In genomic region chr9:116083726-116084323, GRCm38 (mm10) we compare ENCODE assay signal across 16 mouse cellular contexts.
A peak's percentile ranks its signal among the peaks of the same experiment; 100 is the strongest.
DNase-seq lines count a peak whose midpoint lies in the region; ATAC-seq and TF ChIP-seq lines count a peak whose summit lies in the region.
"Had no signal": no experiment of that assay in that cellular context is flagged by ENCODE, and none has a peak within 500 bp of the region (broad histone marks: within the 10 kb centered on the region; RNA-seq: fewer than 3 reads in every experiment).

No protein-coding gene starts in this region.

- no peak for TF ChIP-seq POLR2A in kidney, adult 2 months (IDR thresholded peaks at IDR 0.05; ENCODE audit: low read depth, low read length)

- peaks cover 7% of the 10 kb centered on the region; the same call in 1 of the 2 replicates for H3K4me1 ChIP-seq in kidney, adult 2 months (ENCODE audit: control insufficient read depth, insufficient read depth, low read length)
- H3K4me1 ChIP-seq: heart, embryonic 12.5 days; hindbrain, embryonic 12.5 days; limb, embryonic 15.5 days; midbrain, embryonic 13.5 days; neural tube, embryonic 12.5 days had no signal

- ATAC-seq in activated CD4-positive, CD25-positive, alpha-beta regulatory T cell, adult 4 months, result peak; percentile 43
- ATAC-seq: midbrain, embryonic 13.5 days had no signal

- H3K27me3 ChIP-seq in kidney, adult 2 months (replicated peaks; ENCODE audit: control insufficient read depth, insufficient read depth, low read length), result no peaks in the 10 kb centered on the region
- H3K27me3 ChIP-seq: heart, embryonic 12.5 days; hindbrain, embryonic 12.5 days; limb, embryonic 15.5 days; midbrain, embryonic 13.5 days; neural tube, embryonic 12.5 days had no signal

- DNase-seq in kidney, adult 2 months, result peak; percentile 68
- no peak for DNase-seq in kidney, postnatal 10 days
- DNase-seq in A20 (ENCODE audit: low read depth, low spot score), result peak; percentile 24
- peak; percentile 31 to 39 for DNase-seq in lung, postnatal 4 days
- no peak for DNase-seq in left cerebral cortex, adult 8-10 months (ENCODE audit: low spot score in 2 of 2)
- no peak for DNase-seq in heart, postnatal 4 days
- DNase-seq: cerebellum, postnatal 36 days; retina, postnatal 1 day; thymus, postnatal 36 days had no signal

- WGBS in kidney, adult 2 months, result 43% methylated on average over 8 of the region's 8 CpGs

- no peak for TF ChIP-seq CTCF in kidney, adult 2 months (conservative IDR thresholded peaks at IDR 0.05; ENCODE audit: insufficient read depth, insufficient read length, low read depth, low read length)

- no peaks in the 10 kb centered on the region for H3K36me3 ChIP-seq in kidney, adult 2 months (ENCODE audit: control insufficient read depth, insufficient read depth, low read length)
- H3K36me3 ChIP-seq: hindbrain, embryonic 12.5 days; midbrain, embryonic 13.5 days; neural tube, embryonic 12.5 days had no signal

- no peak overlapping the region for H3K4me3 ChIP-seq in kidney, adult 2 months (ENCODE audit: insufficient read depth, low read depth, low read length)
- H3K4me3 ChIP-seq: heart, embryonic 12.5 days; hindbrain, embryonic 12.5 days; limb, embryonic 15.5 days; midbrain, embryonic 13.5 days; neural tube, embryonic 12.5 days had no signal

- H3K27ac ChIP-seq in kidney, adult 2 months (ENCODE audit: insufficient read depth, low read depth, low read length), result no peak overlapping the region; the same call in 1 of the 2 replicates
- H3K27ac ChIP-seq: hindbrain, embryonic 12.5 days; kidney, postnatal 0 days; limb, embryonic 15.5 days; midbrain, embryonic 13.5 days; neural tube, embryonic 12.5 days had no signal

Comparison
In these comparisons a context has a peak if more than half of its experiments do, and no peak if none do; other contexts are left out.
1. DNase-seq: peak in kidney, adult 2 months (single experiment), A20 (single experiment) and lung, postnatal 4 days (2 of 2); none in kidney, postnatal 10 days (single experiment), left cerebral cortex, adult 8-10 months (0 of 2) and heart, postnatal 4 days (single experiment).